Mouse (Mus musculus) kidney, adult 9 months (tissue): ENCODE measurements around the gene Usp7.
A peak's percentile ranks its signal among the peaks of the same experiment; 100 is the strongest.
"Not testable (repeated sequence)": the region's sequence is repeated elsewhere in the genome, so short reads cannot be mapped to it uniquely, and the experiment has no call there.

Experiments used
- DNase-seq: peaks from one replicate; pipeline ENCODE4 v3.0.0; 2022

The Usp7 gene

GRCm38 (mm10) chr16:8748904-8749303 lies 43.2 kb downstream of the Usp7 start:
- no peak for DNase-seq

GRCm38 (mm10) chr16:8748175-8748846 lies 43.8 kb downstream of the Usp7 start:
- DNase-seq, result peak; percentile 38

- DNase-seq, result no peak
Measured at GRCm38 (mm10) chr16:8747772-8748171, 44.3 kb downstream of the Usp7 start.

GRCm38 (mm10) chr16:8746509-8746908 lies 45.6 kb downstream of the Usp7 start:
- DNase-seq, result no peak

- no peak for DNase-seq
Measured at GRCm38 (mm10) chr16:8745751-8746150, 46.4 kb downstream of the Usp7 start.

- no peak for DNase-seq
Measured at GRCm38 (mm10) chr16:8743989-8744388, 48.1 kb downstream of the Usp7 start.

- DNase-seq, result no peak
Measured at GRCm38 (mm10) chr16:8741697-8742096, 50.4 kb downstream of the Usp7 start.

- DNase-seq, result no peak
Measured at GRCm38 (mm10) chr16:8741110-8741509, 51.0 kb downstream of the Usp7 start.

- DNase-seq, result peak; percentile 88
Measured at GRCm38 (mm10) chr16:8738542-8739514, 53.3 kb downstream of the Usp7 start.

GRCm38 (mm10) chr16:8737666-8738541 lies 54.2 kb downstream of the Usp7 start:
- no peak for DNase-seq

GRCm38 (mm10) chr16:8737341-8737665 lies 54.8 kb downstream of the Usp7 start:
- peak; percentile 80 for DNase-seq

- no peak for DNase-seq
Measured at GRCm38 (mm10) chr16:8736757-8737156, 55.4 kb downstream of the Usp7 start.

- no peak for DNase-seq
Measured at GRCm38 (mm10) chr16:8736032-8736431, 56.1 kb downstream of the Usp7 start.

- DNase-seq, result no peak
Measured at GRCm38 (mm10) chr16:8734693-8735092, 57.4 kb downstream of the Usp7 start.

GRCm38 (mm10) chr16:8733624-8734023 lies 58.5 kb downstream of the Usp7 start:
- no peak for DNase-seq

- not testable (repeated sequence) for DNase-seq
Measured at GRCm38 (mm10) chr16:8732450-8732849, 59.7 kb downstream of the Usp7 start.

- no peak for DNase-seq
Measured at GRCm38 (mm10) chr16:8731630-8732029, 60.5 kb downstream of the Usp7 start.

GRCm38 (mm10) chr16:8728111-8728748 lies 63.9 kb downstream of the Usp7 start:
- no peak for DNase-seq

- DNase-seq, result no peak
Measured at GRCm38 (mm10) chr16:8725807-8726206, 66.3 kb downstream of the Usp7 start.

GRCm38 (mm10) chr16:8724031-8724430 lies 68.1 kb downstream of the Usp7 start:
- no peak for DNase-seq

GRCm38 (mm10) chr16:8720447-8720846 lies 71.7 kb downstream of the Usp7 start:
- no peak for DNase-seq

GRCm38 (mm10) chr16:8717744-8718143 lies 74.4 kb downstream of the Usp7 start:
- DNase-seq, result no peak

GRCm38 (mm10) chr16:8716300-8716699 lies 75.8 kb downstream of the Usp7 start:
- no peak for DNase-seq
